Mouse (Mus musculus) MEL (cell line): Measurements from ENCODE around the gene Tlr8.

ENCODE experiments used
- CHD2 ChIP-seq: IDR thresholded peaks from 2 replicates; pipeline ENCODE4 v1.6.1; 2011; ENCODE audit warnings: low read length, improper control_type of control experiment
- EP300 ChIP-seq, 2 experiments: IDR thresholded peaks; 2 replicates each; pipeline ENCODE4 v1.6.1; 2011; ENCODE audit warnings: improper control_type of control experiment in 2 of 2, low read length in 2 of 2, low read depth in 1 of 2, mild to moderate bottlenecking in 1 of 2
- ETS1 ChIP-seq: IDR thresholded peaks from 2 replicates; pipeline ENCODE4 v1.6.1; 2012; ENCODE audit warnings: low read depth, mild to moderate bottlenecking, inconsistent platforms, low read length, improper control_type of control experiment, moderate library complexity
- MAFK ChIP-seq: IDR thresholded peaks from 2 replicates; pipeline ENCODE4 v1.6.1; 2011; ENCODE audit warnings: low read depth, mild to moderate bottlenecking, low read length, improper control_type of control experiment, borderline replicate concordance
- MYC ChIP-seq: IDR thresholded peaks from 2 replicates; pipeline ENCODE4 v1.6.1; 2011; ENCODE audit warnings: low read depth, mild to moderate bottlenecking, low read length, improper control_type of control experiment, moderate library complexity
- POLR2A ChIP-seq, 2 experiments: IDR thresholded peaks; 2 replicates each; pipeline ENCODE4 v1.6.1; 2011 to 2012; ENCODE audit warnings: low read length in 2 of 2, mild to moderate bottlenecking in 2 of 2, control low read depth in 1 of 2, improper control_type of control experiment in 1 of 2, low read depth in 1 of 2, moderate library complexity in 1 of 2; ENCODE audit not compliant: control insufficient read depth in 1 of 2, insufficient read depth in 1 of 2, poor library complexity in 1 of 2
- POLR2AphosphoS5 ChIP-seq: IDR thresholded peaks from 2 replicates; pipeline ENCODE4 v1.6.1; 2012; ENCODE audit warnings: low read depth, borderline replicate concordance, mild to moderate bottlenecking, inconsistent platforms, low read length, moderate library complexity, mixed read lengths

DNA sequence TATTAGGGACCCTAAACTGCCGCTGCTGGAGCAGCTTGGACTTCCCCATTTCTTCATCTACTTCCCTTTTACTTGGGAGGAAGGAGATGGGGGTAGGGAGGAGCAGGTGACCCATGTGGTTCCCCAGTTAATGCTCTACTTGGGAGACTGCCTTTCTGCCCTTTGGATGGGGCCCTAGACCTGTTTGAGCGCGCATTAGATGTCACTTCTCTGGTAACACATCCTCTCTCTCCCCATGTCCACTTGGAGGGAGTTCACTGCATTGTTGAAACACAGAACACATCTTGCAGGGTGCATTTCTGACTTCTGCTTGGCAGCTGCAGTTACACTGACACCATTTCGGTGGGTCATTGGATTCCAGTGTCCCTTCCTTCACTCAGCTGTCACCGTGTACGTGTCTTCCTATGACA lies 53.8 kb downstream of the Tlr8 start:
- no peak for TF ChIP-seq CHD2
- no peak for TF ChIP-seq POLR2A (IDR thresholded peaks at IDR 0.05; ENCODE audit: control insufficient read depth in 1 of 2, insufficient read depth in 1 of 2, low read depth in 1 of 2, low read length in 2 of 2, poor library complexity in 1 of 2)
- no peak for TF ChIP-seq MYC
- no peak for TF ChIP-seq EP300 (IDR thresholded peaks at IDR 0.05; ENCODE audit: low read depth in 1 of 2, low read length in 2 of 2)
- TF ChIP-seq POLR2AphosphoS5: no peak
- no peak for TF ChIP-seq ETS1
- no peak for TF ChIP-seq MAFK
